Mouse (Mus musculus): ENCODE measurements around the gene Tent5c. TPM values are rescaled to one million over a fixed set of nuclear protein-coding genes. Genes with fewer than 3 reads are reported as not detected.

Tent5c gene
- polyA plus RNA-seq, 1 experiment from 2014 or later: 5.7 TPM

DNA sequence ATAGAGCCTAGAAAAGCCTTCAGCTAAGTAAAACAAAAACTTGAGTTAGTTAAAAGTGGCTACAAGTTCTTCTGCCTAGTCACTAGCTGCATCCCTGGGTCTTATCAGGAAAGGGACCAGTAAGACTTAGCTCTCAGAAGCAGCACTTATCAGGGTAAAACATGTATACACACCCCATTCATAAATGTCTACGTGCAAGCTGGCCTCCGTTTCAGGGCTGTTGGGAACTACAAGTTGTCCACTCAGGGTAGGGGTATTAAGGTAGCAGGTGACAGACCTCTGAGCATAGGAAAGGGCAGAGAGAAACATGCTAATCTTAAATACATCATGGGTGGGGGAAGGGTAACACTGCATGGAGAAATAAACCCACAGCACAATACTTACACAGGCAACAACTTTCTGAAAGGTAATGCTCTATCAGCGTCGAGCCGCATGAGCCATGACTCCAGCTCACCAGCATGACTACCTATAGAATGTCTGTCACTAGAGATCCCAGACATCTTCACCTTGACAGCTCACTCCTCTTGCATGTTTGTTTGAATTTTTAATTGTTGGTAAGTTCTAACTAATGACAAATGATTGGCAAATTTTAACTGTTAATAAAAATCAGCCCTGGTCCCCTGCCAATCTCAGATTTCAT, 6.0 kb downstream of the Tent5c start:
- H3K4me3 ChIP-seq: no peak overlapping the region
- H3K9me3 ChIP-seq: no peaks in the 10 kb centered on the region
- no peak overlapping the region for H3K27ac ChIP-seq
- ATAC-seq (ENCODE audit: low FRiP score, low read depth): no peak
- peaks cover 28% of the 10 kb centered on the region for H3K27me3 ChIP-seq (replicated peaks)
- 93% methylated on average over 5 of the region's 5 CpGs for whole genome bisulfite sequencing
- H3K9ac ChIP-seq: no peak overlapping the region
- H3K4me1 ChIP-seq: peaks cover 1% of the 10 kb centered on the region; the same call in 1 of the 2 replicates
- H3K36me3 ChIP-seq: no peaks in the 10 kb centered on the region
- no peak overlapping the region for H3K4me2 ChIP-seq (replicated peaks)

DNA sequence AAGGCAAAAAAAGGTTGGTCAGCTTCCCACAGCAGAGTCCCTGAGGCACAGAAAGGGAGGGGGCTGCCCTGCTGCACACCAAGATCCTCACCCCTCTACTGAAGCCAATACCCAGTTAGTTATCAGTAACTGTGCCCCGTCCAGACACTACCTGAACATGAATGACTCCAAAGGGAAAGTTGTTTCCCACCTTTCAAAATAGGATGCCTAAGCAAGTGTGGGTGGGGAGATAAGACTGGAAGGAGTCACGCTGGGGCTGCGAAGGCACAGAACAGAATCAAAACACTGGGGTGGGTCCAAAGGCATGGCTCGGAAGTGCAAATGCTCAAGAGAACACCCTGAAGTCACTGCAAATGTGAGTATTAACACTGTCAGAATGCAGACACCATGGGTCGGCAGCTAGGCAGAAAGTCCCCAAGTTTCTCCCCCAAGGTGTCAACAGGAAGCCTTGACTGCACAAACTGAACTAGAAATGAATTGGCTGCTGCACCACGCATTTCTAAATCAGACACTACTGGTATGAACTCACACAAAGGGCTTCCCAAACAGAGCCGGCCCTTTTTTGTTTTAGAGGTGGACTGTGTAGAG, 6.7 kb downstream of the Tent5c start:
- Histone ChIP-seq H3K27me3 (replicated peaks) (peaks cover 22% of the 10 kb centered on the region), H3K27ac (no peak overlapping the region), H3K36me3 (no peaks in the 10 kb centered on the region), H3K9ac (no peak overlapping the region), H3K9me3 (no peaks in the 10 kb centered on the region), H3K4me3 (no peak overlapping the region), H3K4me2 (replicated peaks) (no peak overlapping the region), H3K4me1 (no peaks in the 10 kb centered on the region)
- WGBS: 69% methylated on average over 7 of the region's 7 CpGs
- ATAC-seq (ENCODE audit: low FRiP score, low read depth): no peak

DNA sequence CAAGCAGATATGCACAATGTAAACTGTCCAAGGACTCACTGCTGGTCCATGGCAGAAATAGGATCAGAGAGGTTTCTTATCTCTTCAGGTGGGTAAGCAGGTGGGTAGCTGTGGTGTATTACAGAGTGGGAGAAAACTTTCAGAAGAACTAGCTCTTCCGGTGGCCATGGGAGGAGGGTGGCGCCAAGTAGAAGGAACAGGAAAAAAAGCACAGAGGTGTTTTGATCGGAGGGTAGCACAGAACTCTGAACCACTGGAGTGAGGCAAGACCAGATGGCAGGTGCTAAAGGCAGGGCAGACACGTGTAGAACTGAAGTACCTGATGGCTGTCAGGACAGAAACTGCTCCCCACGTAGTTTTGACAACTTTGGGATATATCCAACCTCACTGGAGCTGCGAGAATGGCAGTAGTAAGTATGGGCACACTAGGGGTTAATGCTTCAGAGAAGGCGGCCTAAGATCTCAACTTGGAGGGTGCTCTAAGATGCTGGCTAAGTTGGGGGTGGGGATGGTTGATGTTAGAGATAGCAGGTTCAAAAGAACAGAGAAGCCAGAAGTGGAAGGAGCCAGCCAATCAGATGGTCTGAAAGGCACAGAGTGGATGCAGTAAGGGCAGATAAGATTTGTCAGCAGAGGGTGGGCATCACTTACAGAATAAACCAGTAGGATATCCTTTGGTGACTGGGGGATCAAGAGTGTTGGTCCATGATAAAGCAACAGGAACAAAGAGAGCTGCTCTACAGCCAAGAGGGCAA, 8.7 kb downstream of the Tent5c start:
- no peak overlapping the region for H3K9ac ChIP-seq
- no peak overlapping the region for H3K4me2 ChIP-seq (replicated peaks)
- H3K27me3 ChIP-seq (replicated peaks): peaks cover 6% of the 10 kb centered on the region
- no peak overlapping the region for H3K27ac ChIP-seq
- H3K9me3 ChIP-seq: no peaks in the 10 kb centered on the region
- no peak overlapping the region for H3K4me3 ChIP-seq
- no peak for ATAC-seq (ENCODE audit: low FRiP score, low read depth)
- no peaks in the 10 kb centered on the region for H3K36me3 ChIP-seq
- WGBS: 85% methylated on average over 7 of the region's 7 CpGs
- no peaks in the 10 kb centered on the region for H3K4me1 ChIP-seq

DNA sequence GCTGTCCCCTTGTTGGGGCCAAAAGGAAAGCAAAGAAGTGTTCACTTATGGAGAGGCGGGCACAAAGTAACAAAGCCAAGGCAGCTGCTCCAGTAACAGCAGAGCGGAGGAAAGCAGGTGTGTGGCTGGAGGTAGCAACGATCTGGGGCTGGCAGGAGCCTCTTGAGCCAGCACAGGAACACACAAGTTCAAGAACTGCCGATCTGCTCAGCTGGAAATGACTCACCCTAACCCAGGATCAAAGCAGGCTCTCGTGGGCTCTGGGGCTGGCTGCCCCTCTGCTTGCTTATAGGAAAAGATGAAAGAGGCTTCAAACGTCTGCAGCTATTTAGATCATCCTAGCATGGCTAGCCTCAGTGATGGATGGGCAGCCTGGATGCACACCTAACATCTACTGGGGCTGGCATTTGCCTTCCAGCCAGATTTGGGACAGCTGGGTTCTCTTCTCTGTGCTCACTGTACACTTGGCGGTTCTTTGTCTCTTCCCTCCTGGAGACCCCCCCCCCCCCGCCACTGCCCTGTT, 14.1 kb downstream of the Tent5c start:
- peak; percentile 51 for ATAC-seq (ENCODE audit: low FRiP score, low read depth)
- Histone ChIP-seq H3K4me3 (no peak overlapping the region), H3K27me3 (replicated peaks) (peaks cover 4% of the 10 kb centered on the region; the same call in 1 of the 2 replicates), H3K9ac (no peak overlapping the region), H3K9me3 (no peaks in the 10 kb centered on the region), H3K27ac (no peak overlapping the region), H3K4me2 (replicated peaks) (0 out of 2 replicates have a peak overlapping the region, but pooled peaks have one; percentile 10), H3K4me1 (peaks cover 12% of the 10 kb centered on the region; the same call in 1 of the 2 replicates), H3K36me3 (no peaks in the 10 kb centered on the region)
- 18% methylated on average over 8 of the region's 8 CpGs for WGBS

DNA sequence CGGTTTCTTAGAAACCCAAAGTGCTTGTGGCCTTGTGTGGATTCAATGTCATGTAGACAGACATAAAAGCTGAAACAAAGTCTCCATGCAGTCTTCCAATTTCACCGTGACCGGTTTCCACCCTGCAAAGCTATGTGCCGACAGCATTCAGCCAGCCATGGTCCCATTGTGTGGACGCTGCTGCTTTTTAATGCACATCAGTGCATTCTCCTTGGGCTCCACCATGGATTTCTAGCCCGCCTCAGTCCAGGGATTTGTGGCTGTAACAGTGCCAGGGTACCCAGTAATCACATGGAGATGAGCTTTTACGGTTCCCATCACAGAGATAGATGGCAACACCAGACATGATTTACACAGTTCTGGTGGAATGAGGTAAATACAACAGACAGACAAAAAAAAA, 14.6 kb downstream of the Tent5c start:
- no peak overlapping the region for H3K27ac ChIP-seq
- 24% methylated on average over 7 of the region's 7 CpGs for whole genome bisulfite sequencing
- no peaks in the 10 kb centered on the region for H3K9me3 ChIP-seq
- H3K4me2 ChIP-seq (replicated peaks): no peak overlapping the region
- H3K9ac ChIP-seq: no peak overlapping the region
- H3K36me3 ChIP-seq: no peaks in the 10 kb centered on the region
- H3K4me3 ChIP-seq: no peak overlapping the region
- H3K4me1 ChIP-seq: peaks cover 12% of the 10 kb centered on the region; the same call in 1 of the 2 replicates
- peak; percentile 82 for ATAC-seq (ENCODE audit: low FRiP score, low read depth)
- peaks cover 4% of the 10 kb centered on the region; the same call in 1 of the 2 replicates for H3K27me3 ChIP-seq (replicated peaks)

DNA sequence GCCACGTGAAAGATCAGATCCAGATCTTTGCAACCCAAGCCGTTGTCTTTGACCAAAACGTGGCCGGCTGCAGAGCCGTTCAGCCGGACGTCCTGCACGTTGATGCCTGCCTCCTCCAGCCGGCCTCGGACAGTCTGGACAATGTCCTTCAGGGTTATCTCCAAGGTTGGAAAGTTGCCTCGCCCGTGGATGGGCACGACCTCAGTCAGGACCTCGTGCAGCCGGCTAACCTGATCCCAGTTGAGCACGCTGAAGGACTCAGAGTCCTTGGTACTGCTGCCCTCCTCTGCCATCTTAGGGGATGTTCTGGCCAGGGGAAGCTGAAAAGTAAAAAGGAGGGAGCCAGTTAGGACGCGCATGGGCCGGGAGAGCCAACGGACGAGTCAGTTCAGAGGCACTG, 16.0 kb downstream of the Tent5c start:
- no peak overlapping the region for H3K4me2 ChIP-seq (replicated peaks)
- no peak overlapping the region for H3K27ac ChIP-seq
- H3K9ac ChIP-seq: no peak overlapping the region
- ATAC-seq (ENCODE audit: low FRiP score, low read depth): no peak
- 88% methylated on average over 21 of the region's 21 CpGs for WGBS
- peaks cover 4% of the 10 kb centered on the region; the same call in 1 of the 2 replicates for H3K27me3 ChIP-seq (replicated peaks)
- no peaks in the 10 kb centered on the region for H3K9me3 ChIP-seq
- H3K4me3 ChIP-seq: no peak overlapping the region
- H3K4me1 ChIP-seq: peaks cover 12% of the 10 kb centered on the region; the same call in 1 of the 2 replicates
- H3K36me3 ChIP-seq: no peaks in the 10 kb centered on the region

DNA sequence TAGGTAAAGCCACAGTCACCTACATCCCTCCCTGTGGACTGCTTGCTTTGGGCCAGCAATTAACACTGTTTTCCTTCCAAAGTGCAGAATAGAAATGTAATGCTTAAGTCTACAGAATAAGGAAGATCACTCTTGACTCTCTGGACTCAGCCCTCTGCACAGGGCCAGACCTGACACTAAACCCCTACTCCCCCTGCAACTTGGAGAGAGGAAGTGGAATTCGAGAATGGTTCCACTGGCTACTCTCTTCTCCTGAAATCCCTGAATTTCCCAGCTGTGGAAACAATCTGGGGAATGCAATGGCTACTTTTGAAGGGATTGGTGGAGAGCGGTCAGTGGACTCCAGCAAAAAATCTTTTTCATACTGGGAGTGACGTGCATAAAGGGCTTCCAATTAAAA, 18.2 kb downstream of the Tent5c start:
- no peaks in the 10 kb centered on the region for H3K9me3 ChIP-seq
- H3K36me3 ChIP-seq: no peaks in the 10 kb centered on the region
- no peaks in the 10 kb centered on the region for H3K27me3 ChIP-seq (replicated peaks)
- H3K9ac ChIP-seq: no peak overlapping the region
- H3K4me1 ChIP-seq: peaks cover 12% of the 10 kb centered on the region; the same call in 1 of the 2 replicates
- no peak overlapping the region for H3K4me2 ChIP-seq (replicated peaks)
- ATAC-seq (ENCODE audit: low FRiP score, low read depth): no peak
- no peak overlapping the region for H3K4me3 ChIP-seq
- no peak overlapping the region for H3K27ac ChIP-seq
- WGBS: 79% methylated on average over 3 of the region's 3 CpGs

DNA sequence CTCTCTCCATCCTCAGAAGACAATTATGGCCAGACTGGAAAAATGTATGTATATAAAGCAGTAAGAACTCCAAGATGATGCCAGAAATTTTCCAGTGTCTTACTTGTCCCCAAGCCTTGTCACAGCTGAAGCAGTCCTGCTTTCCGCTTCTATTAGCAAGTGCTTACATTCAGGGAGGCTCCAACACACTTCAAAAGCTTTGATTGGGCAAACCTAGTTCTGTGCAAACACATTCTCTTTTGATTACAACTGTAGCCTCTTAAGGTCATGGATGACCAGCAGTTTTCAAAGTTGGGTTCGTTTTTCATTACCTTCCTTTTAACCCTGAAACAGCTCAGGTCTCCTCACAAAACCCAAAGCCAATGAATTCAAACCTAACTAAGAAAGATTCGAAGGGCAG, 19.0 kb downstream of the Tent5c start:
- H3K36me3 ChIP-seq: no peaks in the 10 kb centered on the region
- no peaks in the 10 kb centered on the region for H3K9me3 ChIP-seq
- 91% methylated on average over 3 of the region's 3 CpGs for WGBS
- no peak overlapping the region for H3K4me3 ChIP-seq
- H3K9ac ChIP-seq: no peak overlapping the region
- no peak for ATAC-seq (ENCODE audit: low FRiP score, low read depth)
- no peaks in the 10 kb centered on the region for H3K27me3 ChIP-seq (replicated peaks)
- H3K27ac ChIP-seq: no peak overlapping the region
- no peak overlapping the region for H3K4me2 ChIP-seq (replicated peaks)
- peaks cover 12% of the 10 kb centered on the region; the same call in 1 of the 2 replicates for H3K4me1 ChIP-seq

DNA sequence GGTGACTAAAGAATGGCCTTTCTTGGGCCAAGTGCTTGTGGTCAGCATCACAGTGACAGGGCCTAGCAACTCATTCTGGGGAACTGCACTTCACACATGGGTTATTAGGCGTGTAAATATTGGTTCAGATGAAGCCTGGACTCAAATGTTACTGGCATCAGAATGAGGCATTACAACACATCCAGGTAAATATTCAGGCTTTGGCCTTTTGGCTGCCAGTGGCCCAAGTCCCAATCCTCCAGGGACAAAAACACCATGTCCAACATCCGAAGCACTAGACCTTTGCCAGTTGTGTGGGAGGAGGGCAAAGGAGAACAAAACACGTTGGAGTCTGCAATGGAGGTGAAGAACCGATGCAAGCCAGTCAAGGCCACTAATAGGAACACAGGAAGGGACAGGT, 22.6 kb downstream of the Tent5c start:
- 84% methylated on average over 4 of the region's 4 CpGs for WGBS
- Histone ChIP-seq H3K27ac (no peak overlapping the region), H3K9me3 (no peaks in the 10 kb centered on the region), H3K9ac (no peak overlapping the region), H3K4me2 (replicated peaks) (no peak overlapping the region), H3K36me3 (no peaks in the 10 kb centered on the region), H3K4me3 (no peak overlapping the region), H3K27me3 (replicated peaks) (no peaks in the 10 kb centered on the region), H3K4me1 (peaks cover 18% of the 10 kb centered on the region; the same call in 1 of the 2 replicates)
- no peak for ATAC-seq (ENCODE audit: low FRiP score, low read depth)

DNA sequence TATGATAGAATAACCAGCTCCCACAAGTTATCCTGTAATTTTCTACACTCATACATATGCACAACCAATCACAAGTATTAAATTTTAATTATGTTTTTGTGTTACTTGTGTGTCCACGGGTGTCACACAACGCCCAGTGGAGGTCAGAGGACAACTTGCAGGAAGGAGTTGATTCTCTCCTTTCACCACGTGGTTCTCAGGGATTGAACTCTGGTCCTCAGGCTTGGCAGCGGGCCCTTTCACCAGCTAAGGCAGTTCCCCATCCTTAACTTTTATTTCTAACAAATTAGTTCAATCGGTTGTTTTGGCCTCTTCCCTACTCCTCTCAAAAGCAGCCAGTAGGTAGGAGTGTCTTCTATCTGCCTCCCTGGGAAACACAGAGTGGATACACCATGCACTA, 24.5 kb downstream of the Tent5c start:
- Histone ChIP-seq H3K4me1 (peaks cover 18% of the 10 kb centered on the region; the same call in 1 of the 2 replicates), H3K4me2 (replicated peaks) (no peak overlapping the region), H3K9me3 (no peaks in the 10 kb centered on the region), H3K27ac (no peak overlapping the region), H3K4me3 (no peak overlapping the region), H3K9ac (no peak overlapping the region), H3K27me3 (replicated peaks) (no peaks in the 10 kb centered on the region), H3K36me3 (no peaks in the 10 kb centered on the region)
- ATAC-seq (ENCODE audit: low FRiP score, low read depth): no peak
- 92% methylated on average over 5 of the region's 5 CpGs for WGBS

DNA sequence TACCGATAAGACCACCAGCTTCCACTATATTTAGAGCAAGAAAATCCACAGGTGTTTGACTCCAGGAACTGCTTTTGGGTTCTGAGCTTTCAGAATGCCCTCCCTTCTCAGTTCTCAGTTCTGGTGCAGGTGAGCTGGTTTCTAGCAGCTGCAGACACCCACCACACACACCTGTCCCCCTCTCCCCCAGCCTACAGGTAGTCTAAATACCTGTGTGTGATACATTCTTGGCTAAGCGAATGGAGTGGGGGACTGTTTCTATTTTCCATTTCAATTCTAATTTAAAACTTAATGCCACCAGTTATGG, 25.2 kb downstream of the Tent5c start:
- no peak overlapping the region for H3K4me2 ChIP-seq (replicated peaks)
- H3K36me3 ChIP-seq: no peaks in the 10 kb centered on the region
- ATAC-seq (ENCODE audit: low FRiP score, low read depth): no peak
- H3K4me3 ChIP-seq: no peak overlapping the region
- WGBS: 70% methylated on average over 2 of the region's 2 CpGs
- H3K27me3 ChIP-seq (replicated peaks): no peaks in the 10 kb centered on the region
- H3K4me1 ChIP-seq: peaks cover 18% of the 10 kb centered on the region; the same call in 1 of the 2 replicates
- H3K9ac ChIP-seq: no peak overlapping the region
- no peaks in the 10 kb centered on the region for H3K9me3 ChIP-seq
- H3K27ac ChIP-seq: no peak overlapping the region

Measured in neural tube, embryonic 12.5 days (tissue).